ENCODE assay signal across 19 mouse cellular contexts in genomic region chr13:26593750-26594149, GRCm38 (mm10).
"Had no signal": no experiment of that assay in that cellular context is flagged by ENCODE, and none has a peak within 500 bp of the region (broad histone marks: within the 10 kb centered on the region; RNA-seq: fewer than 3 reads in every experiment).

No protein-coding gene starts in this region.

- H3K4me3 ChIP-seq: layer of hippocampus, adult 2 months; liver, embryonic 13.5 days; neural tube, embryonic 12.5 days had no signal

- H3K4me2 ChIP-seq: liver, embryonic 13.5 days; midbrain, embryonic 11.5 days; neural tube, embryonic 12.5 days had no signal

- DNase-seq: kidney, adult 11 months; kidney, adult 9 months; kidney, postnatal 14 days; layer of hippocampus, adult 9-11 months; liver, embryonic 13.5 days; lung, adult 2 months; lung, postnatal 14 days; lung, postnatal 4 days; midbrain, embryonic 14.5 days; right cerebral cortex, adult 18-20 months; right cerebral cortex, postnatal 14 days; right cerebral cortex, postnatal 4 days; thymus, adult 2 months; thymus, postnatal 14 days; thymus, postnatal 4 days had no signal

- H3K9ac ChIP-seq: liver, embryonic 13.5 days; neural tube, embryonic 12.5 days had no signal

- H3K36me3 ChIP-seq: liver, embryonic 13.5 days; neural tube, embryonic 12.5 days had no signal

- H3K27me3 ChIP-seq: liver, embryonic 13.5 days; neural tube, embryonic 12.5 days had no signal

- H3K9me3 ChIP-seq: liver, embryonic 13.5 days; neural tube, embryonic 12.5 days had no signal

- H3K27ac ChIP-seq: layer of hippocampus, adult 2 months; liver, embryonic 13.5 days; neural tube, embryonic 12.5 days; stomach, postnatal 0 days had no signal

- H3K4me1 ChIP-seq: liver, embryonic 13.5 days; neural tube, embryonic 12.5 days had no signal
